Mouse (Mus musculus) cerebellum, postnatal 14 days (tissue): Measurements from ENCODE around the gene Vmn2r80.
A peak's percentile ranks its signal among the peaks of the same experiment; 100 is the strongest.
"Not testable (repeated sequence)": the region's sequence is repeated elsewhere in the genome, so short reads cannot be mapped to it uniquely, and the experiment has no call there.

Source experiments
- DNase-seq, 2 experiments: peaks; one replicate each; pipeline ENCODE4 v3.0.0; 2021; ENCODE audit warnings: mixed read lengths in 2 of 2

Vmn2r80 gene

DNA sequence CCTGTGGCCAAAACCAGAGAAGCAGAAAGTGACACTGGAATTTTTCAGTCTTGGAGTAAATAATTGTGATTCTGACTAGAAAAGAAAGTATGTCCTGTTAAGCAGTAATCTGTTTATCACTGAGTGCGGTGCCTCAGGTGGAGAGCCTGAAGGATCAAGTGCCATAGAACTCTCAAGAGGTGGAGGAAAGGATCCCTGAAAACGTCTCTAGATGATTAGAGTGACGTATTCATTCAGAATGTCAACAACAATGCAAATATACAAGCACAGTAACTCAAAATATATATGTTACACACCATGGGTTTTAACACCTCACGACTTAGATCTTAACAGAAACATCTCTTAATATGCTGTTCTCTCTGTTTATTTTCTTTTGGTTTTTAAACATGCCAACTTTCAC, at the start of gene Vmn2r80:
Gene Vmn2r80, plus strand, starts transcription at position 301 of the 400 bp plus-strand sequence.
- not testable (repeated sequence) for DNase-seq

GRCm38 (mm10) chr10:79106325-79107282, 42.0 kb upstream of the Vmn2r80 start:
- no peak for DNase-seq

GRCm38 (mm10) chr10:79107531-79107930, 41.0 kb upstream of the Vmn2r80 start:
- no peak for DNase-seq

DNA sequence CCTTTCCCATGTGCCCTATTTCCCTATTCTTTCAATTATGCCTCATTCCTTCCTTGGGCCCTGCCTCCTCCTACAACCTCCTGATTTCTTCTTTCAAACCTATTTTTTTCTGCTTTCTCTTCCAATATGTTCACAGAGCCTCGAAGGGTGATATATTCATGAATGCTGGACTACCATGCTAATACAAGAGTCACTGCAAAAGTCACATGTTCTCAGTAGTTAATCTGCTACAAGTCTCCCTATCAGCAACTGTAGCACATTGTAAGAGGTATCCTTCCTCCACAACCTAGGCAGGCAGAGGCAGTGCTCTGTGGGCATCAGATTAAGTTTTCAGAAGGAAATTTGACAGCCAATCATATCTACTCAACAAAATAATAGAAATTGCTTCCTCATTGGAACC, 39.4 kb upstream of the Vmn2r80 start:
- DNase-seq = no peak

DNA sequence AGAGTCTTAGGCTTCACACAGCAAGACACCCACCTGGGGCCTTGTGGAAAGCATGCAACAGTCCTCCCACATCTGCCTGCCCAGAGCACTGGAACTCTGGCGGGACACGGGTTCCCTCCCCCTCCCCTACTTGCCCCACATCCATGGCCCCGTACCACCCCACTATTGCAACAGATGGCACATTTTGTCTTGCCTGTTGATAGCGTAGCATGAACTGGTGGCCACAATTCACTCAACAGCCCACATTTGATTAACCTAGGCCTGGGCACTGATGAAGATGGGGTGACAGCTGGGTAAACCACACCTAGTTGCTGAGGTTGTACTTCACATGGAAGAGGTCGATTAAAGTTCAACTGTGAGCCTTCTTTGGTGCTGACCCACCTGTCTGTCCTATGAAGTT, 38.1 kb upstream of the Vmn2r80 start:
- DNase-seq = no peak

DNA sequence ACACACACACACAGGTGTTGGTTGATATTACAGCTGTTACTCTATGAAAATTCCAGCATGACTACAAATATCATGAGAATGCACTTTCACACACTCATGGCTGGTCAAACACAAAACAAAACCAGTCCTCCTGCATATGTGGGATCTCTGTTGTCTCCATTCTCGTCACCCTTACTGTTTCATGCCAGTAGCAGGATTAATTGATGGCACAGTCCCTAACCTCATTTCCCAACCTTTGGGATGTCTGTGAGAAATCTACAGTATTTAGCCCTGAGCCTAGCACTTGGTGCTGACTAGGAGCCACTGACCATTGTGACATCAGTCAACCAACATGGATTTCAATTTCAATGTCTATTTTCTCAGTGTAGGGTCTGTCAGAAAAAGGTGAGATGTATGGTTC, 33.5 kb upstream of the Vmn2r80 start:
- no peak for DNase-seq

- DNase-seq = peak; percentile 75 to 82
Measured at GRCm38 (mm10) chr10:79116125-79116849, 32.3 kb upstream of the Vmn2r80 start.

GRCm38 (mm10) chr10:79151602-79152001, 3.0 kb downstream of the Vmn2r80 start:
- DNase-seq = no peak

DNA sequence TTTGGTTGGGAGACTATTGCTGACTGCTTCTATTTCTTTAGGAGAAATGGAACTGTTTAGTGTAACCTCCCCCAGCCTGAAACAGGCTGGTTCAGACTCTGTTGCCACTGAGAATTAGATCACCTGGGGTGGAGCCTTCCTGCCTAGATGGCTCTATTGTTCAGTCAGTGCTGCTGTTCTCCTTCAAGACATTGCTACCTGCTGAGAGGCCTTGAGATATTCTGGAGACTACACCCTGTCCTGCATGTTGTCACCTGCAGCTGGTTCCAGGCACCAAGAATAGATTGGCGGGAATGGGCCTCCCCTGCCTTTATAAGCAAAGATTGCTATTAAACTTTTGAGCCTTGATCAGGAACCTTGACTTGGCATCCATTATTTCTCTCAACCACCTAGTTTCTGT, 51.4 kb downstream of the Vmn2r80 start:
- not testable (repeated sequence) for DNase-seq

DNA sequence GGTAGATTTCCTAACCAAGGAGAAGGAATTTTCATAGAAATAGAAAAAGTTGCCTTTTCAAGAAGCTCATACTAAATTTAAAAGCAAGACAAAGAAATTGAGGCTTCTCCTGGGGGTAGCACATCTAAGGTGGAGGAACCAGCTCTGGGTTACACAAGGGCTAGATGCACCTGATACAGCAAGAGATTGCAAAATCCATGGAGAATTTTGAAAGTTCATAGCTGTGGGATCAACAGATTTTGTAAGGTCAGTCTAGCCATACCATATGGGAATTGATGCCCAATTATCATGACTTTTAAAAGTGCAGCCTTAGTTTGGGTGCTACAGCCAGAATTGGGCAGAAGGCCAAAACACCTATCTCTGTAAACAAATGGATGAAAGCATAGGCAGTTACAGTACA, 71.9 kb downstream of the Vmn2r80 start:
- no peak for DNase-seq

GRCm38 (mm10) chr10:79221606-79222005, 73.0 kb downstream of the Vmn2r80 start:
- DNase-seq = no peak

DNA sequence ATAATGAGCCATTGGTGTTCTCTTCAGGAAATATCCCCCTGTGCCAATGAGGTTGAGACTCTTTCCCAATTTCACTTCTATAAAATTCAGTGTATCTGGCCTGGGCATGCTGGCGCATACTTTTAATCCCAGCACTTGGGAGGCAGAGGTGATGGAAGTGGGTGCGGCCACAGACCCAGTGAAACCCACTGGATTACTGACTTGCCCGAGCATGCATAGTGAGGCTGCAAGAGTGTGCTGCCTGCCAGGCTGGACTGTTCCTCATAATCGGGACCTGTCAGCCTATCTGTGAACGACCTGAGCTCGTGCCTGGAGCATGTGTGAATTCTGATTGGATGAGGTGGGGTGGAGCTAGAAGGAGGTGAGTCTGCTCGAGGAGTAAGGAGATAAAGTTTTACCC, 73.6 kb downstream of the Vmn2r80 start:
- no peak for DNase-seq
